ENCODE assay signal across 9 mouse cellular contexts in the genomic region with DNA sequence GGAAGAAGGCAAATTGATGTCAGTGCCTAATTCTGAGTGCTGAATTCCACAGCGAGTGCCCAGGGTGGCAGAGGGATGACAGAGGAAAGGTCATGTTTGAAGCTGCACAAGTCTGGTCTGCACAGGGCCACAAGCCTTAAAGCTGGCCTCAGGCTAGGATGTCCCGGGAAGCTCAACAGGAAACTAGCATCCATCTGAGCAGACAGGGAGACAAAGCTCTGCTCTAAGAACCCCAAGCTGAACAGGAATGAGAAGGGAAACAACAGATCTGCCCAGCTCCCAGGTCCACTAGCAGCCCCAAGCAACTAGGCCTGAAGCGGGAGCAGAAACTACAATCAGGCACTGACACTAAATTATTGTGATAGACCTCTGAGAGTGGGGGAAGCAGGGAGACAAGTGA. TPM values are rescaled to one million over a fixed set of nuclear protein-coding genes. Genes with fewer than 3 reads are reported as not detected.
A peak's percentile ranks its signal among the peaks of the same experiment; 100 is the strongest.
DNase-seq lines count a peak whose midpoint lies in the region; ATAC-seq and TF ChIP-seq lines count a peak whose summit lies in the region.
"Had no signal": no experiment of that assay in that cellular context is flagged by ENCODE, and none has a peak within 500 bp of the region (broad histone marks: within the 10 kb centered on the region; RNA-seq: fewer than 3 reads in every experiment).

No protein-coding gene starts in this region.

- no peak for ATAC-seq in forebrain, embryonic 16.5 days
- ATAC-seq in limb, embryonic 15.5 days (ENCODE audit: insufficient number of reproducible peaks, low FRiP score, low TSS enrichment, low read depth), result no peak
- no peak for ATAC-seq in activated CD4-positive, CD25-positive, alpha-beta regulatory T cell, adult 4 months

- peaks cover 0 to 14% of the 10 kb centered on the region in 2 experiments; a peak in 2 of 4 replicates for H3K4me1 ChIP-seq in CH12.LX (ENCODE audit: control insufficient read depth in 1 of 2, insufficient read depth in 2 of 2)
- H3K4me1 ChIP-seq in forebrain, embryonic 16.5 days (replicated peaks; ENCODE audit: control insufficient read depth, insufficient read depth, low read length), result peaks cover 45% of the 10 kb centered on the region
- peaks cover 28% of the 10 kb centered on the region for H3K4me1 ChIP-seq in limb, embryonic 15.5 days

- TF ChIP-seq EP300 in CH12.LX (IDR thresholded peaks at IDR 0.05; ENCODE audit: low read length), result no peak

- H3K27ac ChIP-seq in CH12.LX (ENCODE audit: insufficient read depth, low read depth), result no peak overlapping the region
- H3K27ac ChIP-seq in forebrain, embryonic 16.5 days (ENCODE audit: low read length), result peak overlapping the region; percentile 78
- no peak overlapping the region; the same call in 1 of the 2 replicates for H3K27ac ChIP-seq in limb, embryonic 15.5 days

- H3K4me3 ChIP-seq in CH12.LX (replicated peaks in 1 of 3; ENCODE audit: low read depth in 2 of 3, low read length in 2 of 3, poor library complexity in 1 of 3), result peak overlapping the region in 1 of 3 experiments; percentile 52
- H3K4me3 ChIP-seq in forebrain, embryonic 16.5 days (replicated peaks; ENCODE audit: low read length), result peak overlapping the region; percentile 51
- H3K4me3 ChIP-seq in limb, embryonic 15.5 days, result peak overlapping the region; percentile 57

- TF ChIP-seq POLR2A in CH12.LX (IDR thresholded peaks at IDR 0.05; ENCODE audit: low read depth, low read length), result no peak

- 15% methylated on average over 3 of the region's 3 CpGs for WGBS in forebrain, embryonic 16.5 days
- 57% methylated on average over 3 of the region's 3 CpGs for WGBS in limb, embryonic 15.5 days

- H3K9ac ChIP-seq in CH12.LX (ENCODE audit: insufficient read depth, low read depth), result peak overlapping the region; percentile 40; the same call in 1 of the 2 replicates
- H3K9ac ChIP-seq in forebrain, embryonic 16.5 days (replicated peaks; ENCODE audit: low read depth, low read length), result peak overlapping the region; percentile 66
- H3K9ac ChIP-seq in limb, embryonic 15.5 days, result 0 out of 2 replicates have a peak overlapping the region, but pooled peaks have one; percentile 1

- intact Hi-C loops in left cerebral cortex, postnatal 36 days (cut with DNase I), result loop anchor here (5.0 to 10.0 kb wide), 4 partner anchors 203 to 1158 kb away; no protein-coding TSS in a partner anchor

- TF ChIP-seq CTCF in CH12.LX (conservative IDR thresholded peaks at IDR 0.05 in 1 of 2, IDR thresholded peaks at IDR 0.05 in 1 of 2; ENCODE audit: low read depth in 2 of 2, low read length in 2 of 2), result no peak

- no peaks in the 10 kb centered on the region for H3K79me2 ChIP-seq in CH12.LX (replicated peaks; ENCODE audit: control insufficient read depth, extremely low read depth, insufficient read depth, poor library complexity, severe bottlenecking)

- DNase-seq in CH12.LX (ENCODE audit: extremely low read depth) (no peak), liver (no peak)
- peak; percentile 62 for DNase-seq in Muller cell, postnatal 12 days (ENCODE audit: inconsistent ontology term)
- no peak for DNase-seq in left cerebral cortex, postnatal 36 days (ENCODE audit: low spot score in 2 of 2)
- DNase-seq: kidney, adult 8-10 months; thymus, postnatal 25 days had no signal

- peaks cover 26% of the 10 kb centered on the region for H3K27me3 ChIP-seq in CH12.LX (replicated peaks)
- H3K27me3 ChIP-seq in forebrain, embryonic 16.5 days (replicated peaks; ENCODE audit: control insufficient read depth, insufficient read depth, low read length), result 0 out of 2 replicates have a peak, but pooled peaks cover 4% of the 10 kb centered on the region
- H3K27me3 ChIP-seq in limb, embryonic 15.5 days, result 0 out of 2 replicates have a peak, but pooled peaks cover 18% of the 10 kb centered on the region

- no peaks in the 10 kb centered on the region for H3K36me3 ChIP-seq in CH12.LX (replicated peaks in 1 of 2; ENCODE audit: control insufficient read depth in 1 of 2, insufficient read depth in 1 of 2, low read length in 1 of 2)
- no peaks in the 10 kb centered on the region for H3K36me3 ChIP-seq in forebrain, embryonic 16.5 days (ENCODE audit: control insufficient read depth, insufficient read depth)
- no peaks in the 10 kb centered on the region for H3K36me3 ChIP-seq in limb, embryonic 15.5 days

- in situ Hi-C loops in CH12.LX (cut with MboI; ENCODE audit: low pct_ligation_motif_present, low pct_unique_long_range_greater_than_20kb, low sequenced_read_pairs), result loop anchor here (25.0 kb wide), 2 partner anchors 818 to 1118 kb away; no protein-coding TSS in a partner anchor

- no peak for TF ChIP-seq RAD21 in CH12.LX (IDR thresholded peaks at IDR 0.05; ENCODE audit: low read depth, low read length)

- peak overlapping the region; percentile 48 for H3K4me2 ChIP-seq in CH12.LX (ENCODE audit: insufficient read depth, low read depth, poor library complexity, severe bottlenecking)
- peak overlapping the region; percentile 79 for H3K4me2 ChIP-seq in forebrain, embryonic 16.5 days (ENCODE audit: low read length)
- H3K4me2 ChIP-seq in limb, embryonic 15.5 days, result peak overlapping the region; percentile 98

- no peaks in the 10 kb centered on the region for H3K9me3 ChIP-seq in CH12.LX (replicated peaks; ENCODE audit: low read length)
- H3K9me3 ChIP-seq in forebrain, embryonic 16.5 days (ENCODE audit: control insufficient read depth, low read length), result no peaks in the 10 kb centered on the region
- no peaks in the 10 kb centered on the region for H3K9me3 ChIP-seq in limb, embryonic 15.5 days

- dilution Hi-C loops in CH12.LX (cut with MboI; ENCODE audit: extremely low pct_ligation_motif_present, extremely low pct_unique_long_range_greater_than_20kb, low sequenced_read_pairs), result no loop called here

TF ChIP-seq in CH12.LX, 34 proteins besides CTCF, POLR2A, EP300 and RAD21:
- no peak for TF ChIP-seq ZNF384 (IDR thresholded peaks at IDR 0.05; ENCODE audit: low read depth, low read length)
- TF ChIP-seq ETS1 (conservative IDR thresholded peaks at IDR 0.05; ENCODE audit: low read depth, low read length), result no peak
- TF ChIP-seq GABPA (IDR thresholded peaks at IDR 0.05; ENCODE audit: insufficient replicate concordance, low read depth, low read length), result no peak
- TF ChIP-seq USF1 (IDR thresholded peaks at IDR 0.05; ENCODE audit: low read depth, low read length), result no peak
- no peak for TF ChIP-seq RCOR1 (conservative IDR thresholded peaks at IDR 0.05; ENCODE audit: low read depth, low read length)
- TF ChIP-seq JUND (conservative IDR thresholded peaks at IDR 0.05; ENCODE audit: low read depth, low read length), result no peak
- TF ChIP-seq MAZ (IDR thresholded peaks at IDR 0.05; ENCODE audit: low read depth, low read length), result no peak
- TF ChIP-seq MEF2A (IDR thresholded peaks at IDR 0.05; ENCODE audit: borderline replicate concordance, low read depth, low read length), result no peak
- TF ChIP-seq JUN (IDR thresholded peaks at IDR 0.05; ENCODE audit: insufficient read depth, low read depth, low read length), result no peak
- no peak for TF ChIP-seq NELFE (IDR thresholded peaks at IDR 0.05; ENCODE audit: low read depth, low read length)
- no peak for TF ChIP-seq PAX5 (IDR thresholded peaks at IDR 0.05; ENCODE audit: low read length)
- TF ChIP-seq CHD1 (IDR thresholded peaks at IDR 0.05; ENCODE audit: low read depth, low read length), result no peak
- no peak for TF ChIP-seq IRF4 (IDR thresholded peaks at IDR 0.05; ENCODE audit: low read depth, low read length)
- TF ChIP-seq E2F4 (IDR thresholded peaks at IDR 0.05; ENCODE audit: insufficient replicate concordance, low read depth, low read length), result no peak
- TF ChIP-seq KAT2A (IDR thresholded peaks at IDR 0.05; ENCODE audit: insufficient replicate concordance, low read length), result no peak
- no peak for TF ChIP-seq ELF1 (IDR thresholded peaks at IDR 0.05; ENCODE audit: low read depth, low read length)
- TF ChIP-seq CHD2 (IDR thresholded peaks at IDR 0.05; ENCODE audit: low read length), result no peak
TF ChIP-seq in CH12.LX: peak in this region for 0.

RNA-seq across cellular contexts. Expression of a gene that starts 8.6 kb away (rescaled TPM):
- total RNA-seq in CH12.LX (2012; rRNA removed) (1.0 and 1.3 TPM in 2 replicates), CH12.LX (2014; rRNA removed) (0.09 and 0.11 TPM in 2 replicates)
- polyA plus RNA-seq in CH12.LX (2012; ENCODE audit: insufficient read length, low read depth), result 0.78 and 0.90 TPM in 2 replicates
- polyA plus RNA-seq in forebrain, embryonic 16.5 days (2015; fragmentation: Nextera tagmentation; extraction: Ambion mirVana), result 95.4 and 96.5 TPM in 2 replicates
- 54.3 and 58.7 TPM in 2 replicates for polyA plus RNA-seq in limb, embryonic 15.5 days (2015; fragmentation: Nextera tagmentation; extraction: Ambion mirVana)
- total RNA-seq in left cerebral cortex, postnatal 36 days (2021), result 10 to 100 TPM; 25.8 to 32.7 TPM
- polyA plus RNA-seq in activated CD4-positive, CD25-positive, alpha-beta regulatory T cell, adult 4 months (2017; shearing (Covaris generic)), result not detected

RNA-seq across cellular contexts. Expression of a gene that starts 9.2 kb away (rescaled TPM):
- 120 and 129 TPM in 2 replicates for total RNA-seq in CH12.LX (2012; rRNA removed)
- total RNA-seq in CH12.LX (2014; rRNA removed), result 262 and 274 TPM in 2 replicates
- polyA plus RNA-seq in CH12.LX (2012; ENCODE audit: insufficient read length, low read depth), result 196 and 274 TPM in 2 replicates
- polyA plus RNA-seq in forebrain, embryonic 16.5 days (2015; fragmentation: Nextera tagmentation; extraction: Ambion mirVana), result 382 and 395 TPM in 2 replicates
- 246 and 254 TPM in 2 replicates for polyA plus RNA-seq in limb, embryonic 15.5 days (2015; fragmentation: Nextera tagmentation; extraction: Ambion mirVana)
- total RNA-seq in left cerebral cortex, postnatal 36 days (2021), result 100 to 1,000 TPM in 1 of 2 experiments, 10 to 100 TPM in 1; 94.8 to 103 TPM
- polyA plus RNA-seq in activated CD4-positive, CD25-positive, alpha-beta regulatory T cell, adult 4 months (2017; shearing (Covaris generic)), result 100 to 1,000 TPM; 200 to 234 TPM

RNA-seq across cellular contexts. Expression of a gene that starts 54.4 kb away (rescaled TPM):
- 2.0 and 3.1 TPM in 2 replicates for total RNA-seq in CH12.LX (2012; rRNA removed)
- 30.0 and 34.1 TPM in 2 replicates for total RNA-seq in CH12.LX (2014; rRNA removed)
- polyA plus RNA-seq in CH12.LX (2012; ENCODE audit: insufficient read length, low read depth), result 0.74 TPM in 2 replicates
- 1.2 and 1.5 TPM in 2 replicates for polyA plus RNA-seq in forebrain, embryonic 16.5 days (2015; fragmentation: Nextera tagmentation; extraction: Ambion mirVana)
- 0.51 and 1.2 TPM in 2 replicates for polyA plus RNA-seq in limb, embryonic 15.5 days (2015; fragmentation: Nextera tagmentation; extraction: Ambion mirVana)
- 1 to 10 TPM; 2.6 to 4.7 TPM for total RNA-seq in left cerebral cortex, postnatal 36 days (2021)
- polyA plus RNA-seq in activated CD4-positive, CD25-positive, alpha-beta regulatory T cell, adult 4 months (2017; shearing (Covaris generic)), result 1 to 10 TPM in 1 of 2 experiments, under 1 TPM in 1; 0.82 to 1.3 TPM

Comparison
In these comparisons a context has a peak if more than half of its experiments do, and no peak if none do; other contexts are left out.
1. H3K4me2 ChIP-seq: peak in every context shown above with its lines; median percentile 98 in limb, embryonic 15.5 days; 79 in forebrain, embryonic 16.5 days; 48 in CH12.LX.
2. H3K9ac ChIP-seq: peak in every context shown above with its lines; median percentile 66 in forebrain, embryonic 16.5 days; 40 in CH12.LX; 1 in limb, embryonic 15.5 days.
3. RNA of a gene that starts 8.6 kb away (polyA plus RNA-seq): 95.4 to 96.5 TPM in forebrain, embryonic 16.5 days and 54.3 to 58.7 TPM in limb, embryonic 15.5 days; 0.78 to 0.90 TPM in CH12.LX and not detected in activated CD4-positive, CD25-positive, alpha-beta regulatory T cell, adult 4 months; every median in the first group is over 10 times any median in the second.